Mouse (Mus musculus) left cerebral cortex, postnatal 25 days (tissue): ENCODE data around the gene Fam222a. TPM values are rescaled to one million over a fixed set of nuclear protein-coding genes. Genes with fewer than 3 reads are reported as not detected.

Experiments
- DNase-seq, 2 experiments: peaks; one replicate each; pipeline ENCODE4 v3.0.0; 2022; ENCODE audit warnings: low spot score in 2 of 2, mixed read lengths in 1 of 2
- intact Hi-C: fragments of 180-260 bp; cut with DNase I; formaldehyde crosslinking; loops from one replicate; pipeline ENCODE4 v1.15.1; 2025
- total RNA-seq, 2 experiments: library from RNA; stranded (reverse); gene quantifications; 2 replicates each; pipeline ENCODE4 v1.2.3; 2021

Fam222a gene
- total RNA-seq, 2 experiments from 2014 or later, result 6.8 to 12.8 TPM

DNA sequence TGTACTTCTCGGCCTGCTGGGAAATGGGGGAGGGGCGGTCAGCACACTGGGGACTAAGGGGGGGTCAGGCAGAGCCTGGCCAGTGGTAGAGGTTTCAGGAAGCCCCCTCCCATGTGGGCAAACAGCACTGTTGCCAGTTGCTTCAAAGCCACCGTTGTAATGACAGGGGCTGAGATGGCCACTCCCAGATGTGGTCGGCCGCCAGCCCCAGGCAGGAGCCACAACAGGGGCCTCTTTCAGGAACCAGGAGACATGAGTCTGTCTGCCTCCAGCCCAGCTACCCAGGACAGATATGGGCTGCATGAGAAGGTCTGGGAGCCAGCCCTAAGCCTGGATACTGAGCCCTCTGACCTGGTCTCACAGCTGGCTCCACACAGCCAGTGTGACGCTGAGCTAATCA is 77.1 kb downstream of the Fam222a start:
- intact Hi-C loops, result no loop called here
- DNase-seq, result no peak

DNA sequence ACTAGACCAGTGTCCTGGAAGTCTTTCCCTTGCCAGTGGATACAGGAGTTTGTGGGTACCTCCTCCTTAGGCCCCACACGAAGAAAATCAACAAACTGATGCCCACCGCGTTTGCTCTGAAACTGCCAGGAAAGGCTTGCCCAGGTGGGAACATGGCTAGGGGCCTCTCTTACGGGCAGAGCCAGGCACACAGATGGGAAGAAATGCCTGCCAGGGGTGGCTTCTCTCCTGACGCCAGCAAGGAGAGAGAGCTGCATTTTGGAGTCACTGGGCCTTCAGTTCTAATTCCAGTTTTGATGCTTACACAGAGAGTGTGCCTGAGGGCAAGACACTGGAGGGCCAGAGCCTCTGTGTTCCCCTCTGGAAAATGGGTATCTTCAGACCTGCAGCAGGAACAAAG is 78.1 kb downstream of the Fam222a start:
- no peak for DNase-seq
- intact Hi-C loops, result no loop called here

DNA sequence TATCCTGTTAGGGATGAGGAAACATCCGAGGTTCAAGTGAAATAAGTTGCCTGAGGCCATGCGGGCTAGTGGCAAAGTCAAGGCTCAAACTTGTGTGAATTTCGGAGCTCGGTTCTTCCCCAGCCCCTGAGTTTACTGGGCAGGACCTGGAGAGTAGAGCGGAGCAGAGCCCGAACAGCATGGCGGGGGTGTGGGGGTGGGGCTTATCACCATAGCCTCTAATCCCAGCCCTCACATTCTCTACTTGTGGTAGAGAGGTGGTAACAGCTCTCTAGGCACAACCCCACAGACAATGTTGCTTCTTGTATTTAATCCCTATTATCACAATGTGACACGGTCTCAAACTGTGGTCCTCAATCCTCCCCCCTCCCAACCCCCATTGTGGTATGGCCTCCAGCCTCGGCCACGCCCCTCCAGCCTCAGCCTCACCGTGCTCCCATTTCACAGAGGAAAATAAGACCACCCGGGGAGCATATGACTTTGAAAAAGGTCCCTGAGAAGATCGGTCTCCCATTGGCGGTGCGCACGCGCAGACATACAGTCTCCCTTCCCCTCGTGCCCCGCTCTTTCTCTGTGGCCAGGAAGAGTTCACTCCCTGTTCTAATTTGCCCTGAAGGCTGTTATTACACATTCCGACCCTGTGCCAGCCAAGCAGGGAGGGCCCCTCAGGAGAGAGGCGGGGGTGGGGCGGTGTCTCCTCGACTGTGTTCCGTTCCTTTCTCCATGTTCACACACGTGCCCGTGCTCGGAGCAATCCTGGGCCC is 79.6 kb downstream of the Fam222a start:
- DNase-seq, result no peak
- intact Hi-C loops, result no loop called here

DNA sequence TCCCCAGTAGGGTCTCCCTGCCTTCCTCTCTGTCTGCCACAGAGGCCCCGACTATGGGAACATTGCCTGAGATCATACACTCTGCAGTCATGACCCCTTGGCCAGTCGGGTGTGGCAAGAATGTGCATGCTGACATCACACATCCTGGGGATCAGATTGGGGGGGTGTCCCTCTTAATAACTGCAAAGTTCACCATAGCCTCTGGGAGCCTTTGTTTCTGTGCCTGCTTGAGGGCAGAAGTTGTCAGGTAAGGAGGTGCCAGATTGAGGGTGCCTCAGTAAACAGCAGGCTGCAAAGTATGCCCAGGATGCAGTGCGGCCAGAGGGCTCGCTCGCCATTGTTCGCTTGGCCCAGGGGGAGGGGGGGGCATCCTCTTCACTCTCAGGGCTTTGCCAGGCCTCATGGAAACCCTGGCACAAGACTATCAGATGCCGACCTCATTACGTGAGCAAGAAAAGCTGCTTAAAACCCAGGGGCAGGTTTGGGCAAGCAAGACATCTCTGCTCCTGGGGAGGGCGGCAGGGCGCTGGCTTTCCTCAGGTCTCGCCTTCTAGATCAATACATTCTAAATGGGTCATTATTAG is 81.0 kb downstream of the Fam222a start:
- no peak for DNase-seq
- intact Hi-C loops, result no loop called here

DNA sequence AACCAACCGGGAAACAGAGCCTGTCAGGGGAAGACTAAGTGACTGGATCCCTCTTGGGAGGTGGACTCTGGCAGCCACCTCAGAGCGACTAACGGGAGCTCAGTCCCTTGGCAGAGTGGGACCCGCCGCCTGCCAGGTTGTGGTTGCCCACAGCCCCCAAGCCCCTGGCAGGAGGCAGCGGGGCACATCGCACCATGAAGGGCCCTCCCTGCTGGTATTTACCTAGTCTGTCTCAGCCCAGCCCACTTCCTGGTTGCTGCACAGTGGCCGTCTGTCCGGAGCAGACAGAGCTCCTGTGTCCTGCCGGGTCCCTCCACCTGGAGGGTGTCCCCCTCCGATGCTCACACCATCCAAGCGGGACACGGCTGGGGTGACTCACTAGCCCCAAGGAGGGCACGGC is 83.2 kb downstream of the Fam222a start:
- no peak for DNase-seq
- intact Hi-C loops, result no loop called here

DNA sequence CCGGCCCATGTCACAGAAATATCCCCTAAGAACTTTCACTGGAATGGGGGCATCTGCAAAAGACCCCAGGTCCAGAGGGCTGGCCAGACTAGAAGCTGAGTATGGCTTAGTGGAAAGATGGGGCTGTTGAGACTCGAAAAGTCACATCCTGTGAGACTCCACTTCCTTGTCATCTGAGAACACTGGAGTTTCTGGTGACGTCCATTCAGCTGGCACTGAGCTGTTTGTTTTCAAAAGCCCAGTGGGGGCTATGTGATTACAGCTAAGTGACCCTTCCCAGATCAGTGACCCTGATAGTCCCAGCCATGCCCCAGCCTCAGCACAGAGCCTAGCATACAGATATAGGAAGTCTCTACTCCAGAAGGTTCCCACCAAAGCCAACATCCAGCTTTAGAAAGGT is 83.6 kb downstream of the Fam222a start:
- DNase-seq, result no peak
- intact Hi-C loops, result no loop called here

DNA sequence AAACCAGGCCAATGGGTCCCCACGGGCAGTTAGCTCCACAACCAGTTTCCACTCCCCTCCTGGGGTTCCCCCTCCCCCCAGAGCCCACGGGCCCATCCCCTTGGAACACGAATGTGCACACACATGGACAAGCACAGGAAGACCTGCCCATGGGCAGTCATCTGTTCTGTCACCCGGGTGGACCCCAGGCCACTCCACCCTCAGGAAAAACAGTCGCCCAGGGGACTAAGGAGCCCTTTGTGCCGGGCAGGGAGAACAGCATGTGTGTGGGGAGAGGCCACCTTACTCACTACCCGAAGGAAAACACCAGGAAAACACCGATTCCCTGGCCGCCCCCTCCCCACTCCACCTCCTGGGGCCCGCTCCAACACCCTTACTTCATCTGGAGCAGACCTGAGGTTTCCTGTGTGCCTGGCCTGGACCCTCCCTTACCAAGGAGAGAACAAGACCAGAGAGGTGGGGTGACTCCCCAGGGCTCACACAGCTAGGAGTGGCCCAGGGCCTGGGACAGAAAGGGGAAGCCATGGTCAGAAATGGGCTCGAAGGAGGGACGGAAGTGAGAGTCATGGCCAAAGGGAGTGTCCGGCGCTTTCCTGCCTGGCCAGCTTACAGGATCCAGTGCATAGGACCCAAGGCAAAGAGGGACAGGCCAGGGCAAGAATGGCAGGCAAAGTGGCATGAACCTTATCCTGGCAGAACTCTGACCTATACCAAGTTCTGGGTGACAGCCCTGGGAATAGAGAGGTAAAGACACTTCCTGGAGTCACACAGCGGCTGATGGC is 86.0 kb downstream of the Fam222a start:
- intact Hi-C loops, result no loop called here
- DNase-seq, result no peak

DNA sequence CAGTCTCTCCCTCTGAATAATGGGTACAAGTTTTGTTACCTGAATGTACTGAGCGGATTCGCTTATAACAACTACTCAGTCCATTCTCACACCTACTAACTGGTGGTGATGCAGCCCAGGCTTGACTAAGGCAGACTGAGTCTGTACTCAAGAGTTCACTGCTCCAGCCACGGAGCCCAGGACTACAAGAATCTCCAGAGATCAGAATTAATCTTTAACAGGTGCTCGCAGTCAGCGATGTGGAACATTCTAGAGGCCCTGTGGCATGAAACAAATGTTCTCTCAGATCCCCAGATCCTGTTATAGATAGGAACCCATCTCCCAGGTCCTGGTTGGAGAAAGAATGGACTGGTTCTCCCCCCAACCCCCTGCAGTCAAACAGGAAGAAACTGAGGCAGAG is 87.9 kb downstream of the Fam222a start:
- no peak for DNase-seq
- intact Hi-C loops, result no loop called here

DNA sequence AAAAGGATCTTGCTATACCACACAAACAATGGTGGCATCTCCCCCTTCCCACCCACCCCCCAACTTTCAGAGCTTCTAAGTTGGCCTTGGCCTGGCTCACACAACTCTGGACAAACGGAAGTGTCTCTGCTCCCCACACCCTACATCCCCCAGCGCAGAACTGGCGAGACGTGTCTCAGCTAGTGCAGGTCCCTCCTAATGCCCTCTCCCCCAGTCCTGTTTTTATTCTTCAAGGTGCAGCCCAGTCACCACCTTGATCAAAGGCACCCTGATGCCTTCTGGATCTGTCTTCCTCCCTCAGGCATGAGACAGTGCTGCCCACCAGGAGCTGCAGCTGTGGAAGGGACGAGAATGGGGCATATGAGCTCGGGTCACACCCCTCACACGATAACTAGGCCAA is 88.5 kb downstream of the Fam222a start:
- no peak for DNase-seq
- intact Hi-C loops, result no loop called here

DNA sequence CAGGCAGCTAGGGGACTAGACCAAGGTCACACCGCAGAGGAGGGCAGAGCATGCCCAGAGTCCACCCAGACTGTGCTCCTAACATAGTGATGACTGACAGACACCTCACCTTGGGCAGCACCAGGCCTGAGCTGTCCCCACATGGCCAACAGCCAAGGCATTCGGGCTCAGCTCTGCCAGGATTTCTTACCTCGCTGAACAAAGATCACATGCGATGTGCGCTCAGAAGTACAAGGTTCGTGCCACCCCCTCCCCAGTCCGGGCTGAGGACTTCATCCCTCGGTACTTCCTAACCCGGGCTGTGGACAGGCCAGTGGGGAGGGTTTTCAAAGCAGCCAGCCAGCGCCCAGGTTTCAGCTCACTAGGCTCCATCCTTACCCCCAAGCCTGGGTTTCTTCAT is 89.6 kb downstream of the Fam222a start:
- intact Hi-C loops, result no loop called here
- no peak for DNase-seq

DNA sequence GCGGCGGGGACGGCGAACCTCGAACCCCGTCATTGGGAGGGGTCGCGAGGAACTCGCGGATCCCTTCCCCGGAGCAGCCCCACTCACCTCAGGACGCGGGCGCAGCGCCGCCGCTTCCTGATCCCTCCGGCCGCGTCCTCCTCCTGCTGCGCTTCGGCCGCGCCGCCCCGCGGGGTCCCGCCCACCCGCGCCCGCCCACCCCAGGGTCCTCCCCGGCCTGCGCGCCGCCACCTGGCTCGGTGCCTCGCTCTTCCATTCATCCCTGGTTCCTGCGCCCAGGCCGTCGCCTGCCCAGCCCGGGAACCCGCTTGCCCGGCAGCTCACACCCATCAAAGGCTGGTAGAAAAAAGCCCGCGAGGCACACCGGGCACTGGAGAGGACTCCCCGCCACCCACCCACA is 90.4 kb downstream of the Fam222a start, which contains the start of gene Trpv4:
TSS of gene Trpv4 (minus strand) at position 167 of the 400 bp plus-strand sequence.
- DNase-seq, result no peak
- intact Hi-C loops, result no loop called here

DNA sequence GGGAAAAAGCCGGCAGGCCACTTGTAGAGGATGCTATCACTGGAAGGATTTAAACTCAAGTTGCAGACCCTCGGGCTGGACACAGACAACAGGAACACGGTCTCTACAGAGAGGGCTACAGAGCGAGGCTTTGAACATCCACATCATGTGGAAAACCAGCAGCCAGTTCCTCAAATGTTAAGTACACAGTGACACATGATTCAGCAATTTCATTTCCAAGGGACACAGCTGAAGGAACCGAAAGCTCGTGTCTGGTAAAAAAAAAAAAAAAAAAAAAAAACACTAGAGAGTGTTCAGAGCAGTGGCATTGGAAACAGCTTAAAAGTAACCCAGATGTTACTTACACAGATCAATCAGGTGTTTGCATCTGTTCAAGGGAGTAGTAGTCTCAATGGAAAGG is 93.2 kb downstream of the Fam222a start:
- DNase-seq, result no peak

More for the DNA sequence above, 93.2 kb downstream of the Fam222a start:
- intact Hi-C loops, result no loop called here

Other genes with a start within 250 kb of the Fam222a start
- 10 to 100 TPM; 47.6 to 53.0 TPM for gene Kctd10, start 187.5 kb upstream of the Fam222a start, total RNA-seq
- gene Ube3b, start 187.4 kb upstream of the Fam222a start, total RNA-seq, result 10 to 100 TPM; 74.7 to 88.0 TPM
- 10 to 100 TPM; 19.2 to 20.3 TPM for gene Mmab, start 124.0 kb upstream of the Fam222a start, total RNA-seq
- gene Mvk, start 123.7 kb upstream of the Fam222a start, total RNA-seq, result 10 to 100 TPM; 28.0 to 29.0 TPM
- gene Trpv4, start 90.4 kb downstream of the Fam222a start, total RNA-seq, result 1 to 10 TPM; 1.9 to 2.2 TPM
- 10 to 100 TPM; 24.6 to 28.3 TPM for gene Gltp, start 123.0 kb downstream of the Fam222a start, total RNA-seq
- 10 to 100 TPM; 11.6 to 13.6 TPM for gene Tchp, start 139.7 kb downstream of the Fam222a start, total RNA-seq
- gene Ankrd13a, start 206.7 kb downstream of the Fam222a start, total RNA-seq, result 10 to 100 TPM; 30.6 to 34.9 TPM
- 10 to 100 TPM; 38.1 to 47.0 TPM for gene Git2, start 207.5 kb downstream of the Fam222a start, total RNA-seq